Mouse (Mus musculus) heart, embryonic 13.5 days (tissue): ENCODE data around the gene Bcl10. TPM values are rescaled to one million over a fixed set of nuclear protein-coding genes. Genes with fewer than 3 reads are reported as not detected.

Experiments used
- ATAC-seq: fragments of 200-750 bp; cut with Nextera tagmentation; 2 replicates; pipeline ENCODE4 v1.8.0; 2017; ENCODE audit warnings: moderate TSS enrichment; ENCODE audit not compliant: insufficient number of reproducible peaks, low FRiP score, low TSS enrichment; ENCODE audit errors: extremely low read depth
- H3K27ac ChIP-seq: fragments of 300-500 bp; sonication (generic); replicated peaks from 2 replicates; pipeline ENCODE4 v1.5.1; 2015; ENCODE audit warnings: moderate library complexity, mild to moderate bottlenecking, inconsistent platforms
- H3K27me3 ChIP-seq: fragments of 300-500 bp; sonication (generic); replicated peaks from 2 replicates; pipeline ENCODE4 v1.6.1; 2015; ENCODE audit warnings: mild to moderate bottlenecking, inconsistent platforms
- H3K36me3 ChIP-seq: fragments of 300-500 bp; sonication (generic); 2 replicates; pipeline ENCODE4 v1.6.1; 2015; ENCODE audit warnings: mild to moderate bottlenecking, inconsistent platforms
- H3K4me1 ChIP-seq: fragments of 300-500 bp; sonication (generic); 2 replicates; pipeline ENCODE4 v1.6.1; 2015; ENCODE audit warnings: inconsistent platforms
- H3K4me2 ChIP-seq: fragments of 300-500 bp; sonication (generic); 2 replicates; pipeline ENCODE4 v1.6.1; 2015; ENCODE audit warnings: inconsistent platforms, mild to moderate bottlenecking, moderate library complexity
- H3K4me3 ChIP-seq: fragments of 300-500 bp; sonication (generic); 2 replicates; pipeline ENCODE4 v1.5.1; 2015; ENCODE audit warnings: moderate library complexity, mild to moderate bottlenecking, inconsistent platforms
- H3K9ac ChIP-seq: fragments of 300-500 bp; sonication (generic); 2 replicates; pipeline ENCODE4 v1.6.1; 2015; ENCODE audit warnings: inconsistent platforms, mild to moderate bottlenecking, moderate library complexity
- H3K9me3 ChIP-seq: fragments of 300-500 bp; sonication (generic); 2 replicates; pipeline ENCODE4 v1.6.1; 2016; ENCODE audit warnings: inconsistent platforms
- WGBS: fragments of 180-500 bp; shearing (Covaris S2); methylation state at CpG from one replicate; pipeline ENCODE4 v1.1.7; 2015; ENCODE audit warnings: mixed read lengths; 5-methylcytosine and 5-hydroxymethylcytosine counted together
- polyA plus RNA-seq: library from polyadenylated mRNA; unstranded; fragments of >200 nt; fragmentation: Nextera tagmentation; extraction: Ambion mirVana; gene quantifications from 2 replicates; pipeline ENCODE4 v1.2.1, GENCODE M21; 2015

Gene Bcl10
- polyA plus RNA-seq, 1 experiment from 2014 or later = 36.0 TPM

GRCm38 (mm10) chr3:145916374-145916773 lies 6.2 kb upstream of the Bcl10 start:
- Histone ChIP-seq H3K27me3 (no peaks in the 10 kb centered on the region), H3K4me1 (peaks cover 9% of the 10 kb centered on the region), H3K9me3 (0 out of 2 replicates have a peak, but pooled peaks cover 10% of the 10 kb centered on the region), H3K36me3 (no peaks in the 10 kb centered on the region), H3K4me2 (no peak overlapping the region), H3K9ac (no peak overlapping the region), H3K27ac (no peak overlapping the region), H3K4me3 (no peak overlapping the region)
- 85% methylated on average over 5 of the region's 5 CpGs for WGBS
- ATAC-seq = no peak

- Histone ChIP-seq H3K4me1 (peaks cover 11% of the 10 kb centered on the region), H3K9ac (no peak overlapping the region), H3K9me3 (0 out of 2 replicates have a peak, but pooled peaks cover 10% of the 10 kb centered on the region), H3K27me3 (no peaks in the 10 kb centered on the region), H3K4me2 (no peak overlapping the region), H3K36me3 (no peaks in the 10 kb centered on the region), H3K27ac (no peak overlapping the region), H3K4me3 (no peak overlapping the region)
- WGBS = 51% methylated on average over 4 of the region's 4 CpGs
- no peak for ATAC-seq
These were observed 5.8 kb upstream of the Bcl10 start for GRCm38 (mm10) chr3:145916826-145917225.

- WGBS = 54% methylated on average over 3 of the region's 3 CpGs
- peaks cover 34% of the 10 kb centered on the region for H3K4me1 ChIP-seq
- H3K36me3 ChIP-seq = peaks cover 7% of the 10 kb centered on the region
- no peak overlapping the region; the same call in 1 of the 2 replicates for H3K27ac ChIP-seq
- H3K4me2 ChIP-seq = peak overlapping the region; percentile 73
- H3K27me3 ChIP-seq = no peaks in the 10 kb centered on the region
- no peak overlapping the region for H3K9ac ChIP-seq
- H3K4me3 ChIP-seq = no peak overlapping the region
- 0 out of 2 replicates have a peak, but pooled peaks cover 10% of the 10 kb centered on the region for H3K9me3 ChIP-seq
- ATAC-seq = no peak
These were observed 367 bp downstream of the Bcl10 start for GRCm38 (mm10) chr3:145922971-145923370.

GRCm38 (mm10) chr3:145923874-145924577 lies 1.4 kb downstream of the Bcl10 start:
- Histone ChIP-seq H3K4me3 (peak overlapping the region; percentile 79), H3K4me2 (peak overlapping the region; percentile 84), H3K4me1 (peaks cover 34% of the 10 kb centered on the region), H3K36me3 (peaks cover 17% of the 10 kb centered on the region), H3K27me3 (no peaks in the 10 kb centered on the region), H3K9me3 (0 out of 2 replicates have a peak, but pooled peaks cover under 1% of the 10 kb centered on the region), H3K9ac (peak overlapping the region; percentile 96), H3K27ac (peak overlapping the region; percentile 96)
- WGBS = 1% methylated on average over 57 of the region's 58 CpGs
- ATAC-seq = peak; percentile 100

GRCm38 (mm10) chr3:145924649-145925337 lies 2.2 kb downstream of the Bcl10 start:
- H3K4me3 ChIP-seq = peak overlapping the region; percentile 79
- peaks cover 21% of the 10 kb centered on the region for H3K36me3 ChIP-seq
- peak overlapping the region; percentile 96 for H3K27ac ChIP-seq
- H3K9ac ChIP-seq = peak overlapping the region; percentile 96
- H3K4me2 ChIP-seq = peak overlapping the region; percentile 84
- H3K9me3 ChIP-seq = no peaks in the 10 kb centered on the region
- H3K27me3 ChIP-seq = no peaks in the 10 kb centered on the region
- peak; percentile 0; the same call in 1 of the 2 replicates for ATAC-seq
- 3% methylated on average over 39 of the region's 39 CpGs for WGBS
- peaks cover 34% of the 10 kb centered on the region for H3K4me1 ChIP-seq

GRCm38 (mm10) chr3:145925506-145925905 lies 2.9 kb downstream of the Bcl10 start:
- Histone ChIP-seq H3K9ac (peak overlapping the region; percentile 96), H3K9me3 (no peaks in the 10 kb centered on the region), H3K27ac (0 out of 2 replicates have a peak overlapping the region, but pooled peaks have one; percentile 96), H3K36me3 (peaks cover 28% of the 10 kb centered on the region), H3K4me3 (peak overlapping the region; percentile 79), H3K4me1 (peaks cover 34% of the 10 kb centered on the region), H3K27me3 (no peaks in the 10 kb centered on the region), H3K4me2 (peak overlapping the region; percentile 84)
- 59% methylated on average over 5 of the region's 5 CpGs for WGBS
- ATAC-seq = no peak

GRCm38 (mm10) chr3:145929525-145930400 lies 7.2 kb downstream of the Bcl10 start:
- Histone ChIP-seq H3K9ac (no peak overlapping the region), H3K4me1 (peaks cover 16% of the 10 kb centered on the region), H3K27me3 (no peaks in the 10 kb centered on the region), H3K36me3 (peaks cover 68% of the 10 kb centered on the region), H3K9me3 (no peaks in the 10 kb centered on the region), H3K4me2 (no peak overlapping the region), H3K27ac (no peak overlapping the region), H3K4me3 (no peak overlapping the region)
- ATAC-seq = no peak
- WGBS = 72% methylated on average over 7 of the region's 7 CpGs

- WGBS = 65% methylated on average over 9 of the region's 9 CpGs
- ATAC-seq = no peak
- peaks cover 53% of the 10 kb centered on the region for H3K36me3 ChIP-seq
- no peak overlapping the region for H3K27ac ChIP-seq
- no peaks in the 10 kb centered on the region for H3K27me3 ChIP-seq
- H3K4me1 ChIP-seq = peaks cover 3% of the 10 kb centered on the region
- H3K9me3 ChIP-seq = no peaks in the 10 kb centered on the region
- H3K9ac ChIP-seq = no peak overlapping the region
- H3K4me3 ChIP-seq = no peak overlapping the region
- no peak overlapping the region for H3K4me2 ChIP-seq
These were observed 11.2 kb downstream of the Bcl10 start for GRCm38 (mm10) chr3:145933845-145934244.

GRCm38 (mm10) chr3:145937505-145938404 lies 15.2 kb downstream of the Bcl10 start, which contains the start of gene 2410004B18Rik:
Gene 2410004B18Rik, plus strand, starts transcription at chr3:145938014.
- WGBS = 1% methylated on average over 69 of the region's 70 CpGs
- peak; percentile 93 for ATAC-seq
- H3K4me2 ChIP-seq = peak within 1 kb of the TSS; percentile 89

More at GRCm38 (mm10) chr3:145937505-145938404, 15.2 kb downstream of the Bcl10 start, which contains the start of gene 2410004B18Rik:
- H3K9me3 ChIP-seq = no peaks in the 10 kb centered on the region
- H3K36me3 ChIP-seq = peaks cover 49% of the 10 kb centered on the region
- no peaks in the 10 kb centered on the region for H3K27me3 ChIP-seq
- H3K9ac ChIP-seq = peak within 1 kb of the TSS; percentile 98
- peak within 1 kb of the TSS; percentile 99 for H3K4me3 ChIP-seq
- peak within 1 kb of the TSS; percentile 68; the same call in 1 of the 2 replicates for H3K27ac ChIP-seq
- peaks cover 38% of the 10 kb centered on the region for H3K4me1 ChIP-seq
